Mouse (Mus musculus) midbrain, embryonic 15.5 days (tissue): Measurements from ENCODE around the gene Baz1a. TPM values are rescaled to one million over a fixed set of nuclear protein-coding genes. Genes with fewer than 3 reads are reported as not detected.

Experiments used
- ATAC-seq: fragments of 200-750 bp; cut with Nextera tagmentation; replicated peaks from 2 replicates; pipeline ENCODE4 v1.8.0; 2017; ENCODE audit warnings: moderate TSS enrichment
- H3K27ac ChIP-seq: fragments of 300-500 bp; sonication (generic); 2 replicates; pipeline ENCODE4 v1.5.1; 2015; ENCODE audit warnings: mild to moderate bottlenecking, inconsistent platforms
- H3K27me3 ChIP-seq: fragments of 300-500 bp; sonication (generic); replicated peaks from 2 replicates; pipeline ENCODE4 v1.6.1; 2015; ENCODE audit warnings: inconsistent platforms
- H3K36me3 ChIP-seq: fragments of 300-500 bp; sonication (generic); replicated peaks from 2 replicates; pipeline ENCODE4 v1.6.1; 2015; ENCODE audit warnings: inconsistent platforms
- H3K4me1 ChIP-seq: fragments of 300-500 bp; sonication (generic); 2 replicates; pipeline ENCODE4 v1.6.1; 2015; ENCODE audit warnings: inconsistent platforms
- H3K4me2 ChIP-seq: fragments of 300-500 bp; sonication (generic); 2 replicates; pipeline ENCODE4 v1.6.1; 2015; ENCODE audit warnings: inconsistent platforms, mild to moderate bottlenecking, moderate library complexity
- H3K4me3 ChIP-seq: fragments of 300-500 bp; sonication (generic); 2 replicates; pipeline ENCODE4 v1.5.1; 2015; ENCODE audit warnings: mild to moderate bottlenecking, inconsistent platforms
- H3K9ac ChIP-seq: fragments of 300-500 bp; sonication (generic); 2 replicates; pipeline ENCODE4 v1.6.1; 2015; ENCODE audit warnings: mild to moderate bottlenecking, inconsistent platforms
- H3K9me3 ChIP-seq: fragments of 300-500 bp; sonication (generic); 2 replicates; pipeline ENCODE4 v1.6.1; 2016; ENCODE audit warnings: inconsistent platforms
- WGBS: fragments of 180-500 bp; shearing (Covaris S2); methylation state at CpG from one replicate; pipeline ENCODE4 v1.1.7; 2015; ENCODE audit warnings: mixed read lengths; 5-methylcytosine and 5-hydroxymethylcytosine counted together
- polyA plus RNA-seq: library from polyadenylated mRNA; unstranded; fragments of >200 nt; fragmentation: Nextera tagmentation; extraction: Ambion mirVana; gene quantifications from 2 replicates; pipeline ENCODE4 v1.2.1, GENCODE M21; 2015

The Baz1a gene
- polyA plus RNA-seq: 6.6 and 8.0 TPM in 2 replicates

- Histone ChIP-seq H3K9me3 (no peaks in the 10 kb centered on the region), H3K4me2 (no peak within 1 kb of the TSS), H3K9ac (no peak within 1 kb of the TSS), H3K36me3 (no peaks in the 10 kb centered on the region), H3K27ac (no peak within 1 kb of the TSS), H3K4me3 (no peak within 1 kb of the TSS), H3K4me1 (no peaks in the 10 kb centered on the region), H3K27me3 (no peaks in the 10 kb centered on the region)
- 87% methylated on average over 6 of the region's 6 CpGs for WGBS
- ATAC-seq: no peak
Observed at GRCm38 (mm10) chr12:55013626-55014398, at the start of gene Baz1a. TSS of gene Baz1a (minus strand) at chr12:55014348.

GRCm38 (mm10) chr12:55062141-55062540 lies 48.0 kb upstream of the Baz1a start:
- no peaks in the 10 kb centered on the region for H3K9me3 ChIP-seq
- H3K4me3 ChIP-seq: no peak overlapping the region
- no peaks in the 10 kb centered on the region for H3K4me1 ChIP-seq
- H3K27me3 ChIP-seq: no peaks in the 10 kb centered on the region
- no peaks in the 10 kb centered on the region for H3K36me3 ChIP-seq
- H3K27ac ChIP-seq: no peak overlapping the region
- no peak overlapping the region for H3K4me2 ChIP-seq
- no peak overlapping the region for H3K9ac ChIP-seq
- no peak for ATAC-seq
- 93% methylated on average over 1 of the region's 1 CpGs for WGBS

- WGBS: 73% methylated on average over 10 of the region's 10 CpGs
Observed at GRCm38 (mm10) chr12:55061006-55061405, 46.9 kb upstream of the Baz1a start.

GRCm38 (mm10) chr12:55060212-55060898 lies 46.2 kb upstream of the Baz1a start:
- 89% methylated on average over 6 of the region's 6 CpGs for WGBS
- no peaks in the 10 kb centered on the region for H3K4me1 ChIP-seq

More at GRCm38 (mm10) chr12:55061006-55061405, 46.9 kb upstream of the Baz1a start:
- Histone ChIP-seq H3K27ac (no peak overlapping the region), H3K36me3 (no peaks in the 10 kb centered on the region), H3K9ac (no peak overlapping the region), H3K4me3 (no peak overlapping the region), H3K9me3 (no peaks in the 10 kb centered on the region), H3K4me1 (no peaks in the 10 kb centered on the region), H3K27me3 (no peaks in the 10 kb centered on the region), H3K4me2 (no peak overlapping the region)
- no peak for ATAC-seq

GRCm38 (mm10) chr12:55059812-55060211 lies 45.7 kb upstream of the Baz1a start:
- no peaks in the 10 kb centered on the region for H3K36me3 ChIP-seq
- H3K4me3 ChIP-seq: no peak overlapping the region
- 85% methylated on average over 3 of the region's 3 CpGs for WGBS
- no peak overlapping the region for H3K27ac ChIP-seq
- no peak overlapping the region for H3K4me2 ChIP-seq
- no peak for ATAC-seq
- no peaks in the 10 kb centered on the region for H3K27me3 ChIP-seq
- no peak overlapping the region for H3K9ac ChIP-seq
- no peaks in the 10 kb centered on the region for H3K4me1 ChIP-seq
- H3K9me3 ChIP-seq: no peaks in the 10 kb centered on the region

More at GRCm38 (mm10) chr12:55060212-55060898, 46.2 kb upstream of the Baz1a start:
- no peaks in the 10 kb centered on the region for H3K9me3 ChIP-seq
- no peak for ATAC-seq
- no peak overlapping the region for H3K4me2 ChIP-seq
- no peak overlapping the region for H3K9ac ChIP-seq
- no peaks in the 10 kb centered on the region for H3K36me3 ChIP-seq
- H3K27ac ChIP-seq: no peak overlapping the region
- H3K4me3 ChIP-seq: no peak overlapping the region
- no peaks in the 10 kb centered on the region for H3K27me3 ChIP-seq

GRCm38 (mm10) chr12:55058865-55059615 lies 44.9 kb upstream of the Baz1a start:
- no peak overlapping the region for H3K9ac ChIP-seq
- H3K4me2 ChIP-seq: no peak overlapping the region
- H3K9me3 ChIP-seq: no peaks in the 10 kb centered on the region
- WGBS: 85% methylated on average over 6 of the region's 6 CpGs
- H3K27ac ChIP-seq: no peak overlapping the region
- no peaks in the 10 kb centered on the region for H3K27me3 ChIP-seq
- no peak for ATAC-seq
- no peaks in the 10 kb centered on the region for H3K4me1 ChIP-seq
- no peaks in the 10 kb centered on the region for H3K36me3 ChIP-seq
- no peak overlapping the region for H3K4me3 ChIP-seq

- 90% methylated on average over 2 of the region's 2 CpGs for WGBS
- H3K36me3 ChIP-seq: no peaks in the 10 kb centered on the region
- no peaks in the 10 kb centered on the region for H3K9me3 ChIP-seq
- no peak overlapping the region for H3K9ac ChIP-seq
- H3K4me1 ChIP-seq: no peaks in the 10 kb centered on the region
- H3K4me3 ChIP-seq: no peak overlapping the region
- H3K27ac ChIP-seq: no peak overlapping the region
- no peak overlapping the region for H3K4me2 ChIP-seq
- no peaks in the 10 kb centered on the region for H3K27me3 ChIP-seq
- no peak for ATAC-seq
Observed at GRCm38 (mm10) chr12:55056703-55057102, 42.6 kb upstream of the Baz1a start.

GRCm38 (mm10) chr12:55054551-55055241 lies 40.5 kb upstream of the Baz1a start:
- no peak overlapping the region for H3K27ac ChIP-seq
- H3K36me3 ChIP-seq: no peaks in the 10 kb centered on the region
- H3K9ac ChIP-seq: no peak overlapping the region
- H3K4me1 ChIP-seq: no peaks in the 10 kb centered on the region
- no peaks in the 10 kb centered on the region for H3K9me3 ChIP-seq
- 94% methylated on average over 2 of the region's 2 CpGs for WGBS
- H3K27me3 ChIP-seq: no peaks in the 10 kb centered on the region
- ATAC-seq: no peak
- H3K4me2 ChIP-seq: no peak overlapping the region
- no peak overlapping the region for H3K4me3 ChIP-seq

- H3K36me3 ChIP-seq: no peaks in the 10 kb centered on the region
- no peak for ATAC-seq
Observed at GRCm38 (mm10) chr12:55053267-55053666, 39.1 kb upstream of the Baz1a start.

GRCm38 (mm10) chr12:55051210-55052173 lies 37.3 kb upstream of the Baz1a start:
- no peak overlapping the region for H3K27ac ChIP-seq
- 0 out of 2 replicates have a peak, but pooled peaks cover 3% of the 10 kb centered on the region for H3K36me3 ChIP-seq
- H3K9ac ChIP-seq: no peak overlapping the region
- WGBS: 96% methylated on average over 8 of the region's 8 CpGs
- H3K4me3 ChIP-seq: no peak overlapping the region
- no peaks in the 10 kb centered on the region for H3K9me3 ChIP-seq
- no peaks in the 10 kb centered on the region for H3K4me1 ChIP-seq
- no peak for ATAC-seq
- H3K4me2 ChIP-seq: no peak overlapping the region
- no peaks in the 10 kb centered on the region for H3K27me3 ChIP-seq

More at GRCm38 (mm10) chr12:55053267-55053666, 39.1 kb upstream of the Baz1a start:
- no peak overlapping the region for H3K27ac ChIP-seq
- no peaks in the 10 kb centered on the region for H3K4me1 ChIP-seq
- H3K9ac ChIP-seq: no peak overlapping the region
- no peak overlapping the region for H3K4me3 ChIP-seq
- WGBS: 91% methylated on average over 7 of the region's 7 CpGs
- no peak overlapping the region for H3K4me2 ChIP-seq
- no peaks in the 10 kb centered on the region for H3K9me3 ChIP-seq
- H3K27me3 ChIP-seq: no peaks in the 10 kb centered on the region

GRCm38 (mm10) chr12:55049731-55050353 lies 35.7 kb upstream of the Baz1a start:
- no peaks in the 10 kb centered on the region for H3K27me3 ChIP-seq
- no peak for ATAC-seq
- 93% methylated on average over 8 of the region's 8 CpGs for WGBS
- H3K9me3 ChIP-seq: no peaks in the 10 kb centered on the region
- H3K27ac ChIP-seq: no peak overlapping the region
- H3K4me2 ChIP-seq: no peak overlapping the region
- no peak overlapping the region for H3K4me3 ChIP-seq
- 0 out of 2 replicates have a peak, but pooled peaks cover 3% of the 10 kb centered on the region for H3K36me3 ChIP-seq
- H3K4me1 ChIP-seq: no peaks in the 10 kb centered on the region
- no peak overlapping the region for H3K9ac ChIP-seq
